Mouse (Mus musculus): ENCODE data around the gene Gm19410.

The Gm19410 gene

DNA sequence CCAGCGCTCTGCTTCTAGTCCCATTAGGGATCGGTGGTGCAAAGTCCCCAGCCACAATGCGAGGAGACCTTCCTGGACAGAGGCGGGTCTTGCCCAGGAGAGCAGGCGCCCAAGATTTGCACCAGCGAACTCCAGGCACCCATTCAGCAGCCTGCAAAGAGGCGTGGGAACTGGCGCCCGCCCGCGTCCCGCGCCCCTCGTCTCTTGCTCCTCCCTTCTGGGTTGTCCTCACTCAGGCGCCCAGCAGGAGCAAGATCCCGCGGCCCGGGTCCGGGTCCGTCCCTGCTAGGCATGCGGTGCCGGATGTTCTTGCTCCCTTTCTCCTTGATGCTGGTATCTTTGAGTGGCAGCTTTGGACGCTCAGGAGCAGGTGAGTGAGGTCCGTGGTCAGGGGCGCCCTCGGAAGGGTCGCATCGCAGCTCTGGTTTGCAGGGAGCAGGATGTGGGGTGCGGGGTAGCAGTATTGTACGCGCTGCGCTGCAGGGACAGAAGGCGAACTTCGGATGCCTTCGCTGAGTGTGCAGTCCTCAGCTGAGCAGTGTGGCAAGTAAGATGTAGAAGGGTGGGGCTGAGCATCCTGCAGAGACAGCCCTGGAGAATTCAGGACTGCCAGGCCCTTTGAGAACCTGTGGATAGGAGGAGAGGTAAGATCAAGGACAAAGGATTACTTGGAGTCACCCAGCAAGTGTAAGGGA, at the start of gene Gm19410:
Gm19410 (plus strand) TSS at position 292 of the 695 bp plus-strand sequence.
- DNase-seq (ENCODE audit: low spot score) = peak; percentile 4

DNA sequence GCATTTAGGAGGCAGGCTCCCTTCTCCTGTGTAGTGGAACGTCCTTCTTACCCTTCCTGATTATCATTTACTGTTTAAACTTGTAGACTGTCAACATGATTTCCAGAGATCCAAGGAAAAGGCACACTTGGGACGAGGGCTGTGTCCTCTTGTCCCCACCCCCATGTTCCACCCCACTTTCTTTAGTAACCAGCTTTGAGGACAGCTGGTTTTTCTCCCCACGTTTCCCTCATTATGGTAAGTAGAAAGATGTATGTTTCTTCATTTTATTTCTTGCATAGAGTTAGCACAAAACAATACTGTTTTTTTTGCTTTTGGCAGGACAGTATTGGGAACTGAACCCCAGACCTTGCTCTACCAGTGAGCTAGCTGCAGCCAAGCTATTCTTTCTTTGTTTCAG, 34.8 kb upstream of the Gm19410 start:
- DNase-seq (ENCODE audit: low spot score) = no peak

DNA sequence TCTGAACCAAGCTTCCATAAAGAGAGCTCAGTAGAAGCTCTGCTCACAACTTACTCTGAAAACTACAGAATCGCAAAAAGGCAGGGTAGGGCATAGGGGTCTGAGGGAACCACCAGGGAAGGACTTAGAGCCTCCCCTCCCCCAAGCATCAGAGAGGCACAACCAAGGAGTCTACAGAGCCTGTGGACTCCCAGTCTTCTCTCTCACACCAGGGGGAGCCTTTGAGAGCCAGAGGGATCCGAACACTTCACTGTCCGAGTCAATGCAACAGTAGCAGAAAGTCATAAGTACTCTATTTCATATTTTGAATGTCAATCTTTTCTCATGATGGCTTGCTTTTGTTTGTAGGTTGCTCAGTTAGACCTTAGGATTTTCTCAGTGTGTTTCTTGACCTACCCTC, 30.2 kb upstream of the Gm19410 start:
- no peak for DNase-seq (ENCODE audit: low spot score)

DNA sequence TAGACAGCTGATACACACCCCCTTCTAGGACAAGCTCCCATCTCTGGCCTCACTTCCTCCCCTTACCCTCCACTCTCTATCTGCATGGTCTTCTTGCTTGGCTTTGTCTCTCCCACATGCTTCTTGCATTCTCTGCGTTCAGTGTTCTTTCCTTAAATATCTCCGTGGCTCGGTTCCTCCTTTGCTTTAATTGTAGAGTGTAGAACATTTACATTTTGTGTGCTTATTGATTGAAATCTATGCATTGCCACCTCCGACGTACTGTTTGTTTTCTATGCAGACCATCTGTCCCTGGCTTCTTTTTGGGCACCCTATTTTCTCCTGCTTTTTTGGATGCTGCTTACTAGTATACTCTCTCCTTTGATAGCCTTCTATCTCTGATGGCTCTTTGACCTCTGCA, 9.4 kb upstream of the Gm19410 start:
- DNase-seq (ENCODE audit: low spot score) = no peak

DNA sequence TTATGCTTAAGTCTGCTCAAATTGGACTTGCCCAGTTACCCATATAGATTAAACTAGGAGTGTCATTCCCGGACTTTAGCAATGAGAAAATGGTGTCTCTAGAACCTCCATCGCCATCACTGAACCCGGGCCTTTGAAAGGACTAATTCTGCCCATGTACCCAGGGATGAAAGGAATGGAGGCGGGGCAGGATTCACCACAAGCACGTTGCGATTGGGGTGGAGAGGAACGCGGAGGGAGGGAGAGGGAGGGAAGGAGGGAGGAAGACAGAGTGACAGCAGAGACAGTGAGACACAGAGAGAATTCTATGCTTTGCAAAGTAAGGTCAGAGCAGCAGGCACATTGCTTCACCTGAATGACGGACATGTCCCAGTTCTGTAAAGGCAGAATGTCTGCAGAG, 570 bp upstream of the Gm19410 start:
- no peak for DNase-seq (ENCODE audit: low spot score)

DNA sequence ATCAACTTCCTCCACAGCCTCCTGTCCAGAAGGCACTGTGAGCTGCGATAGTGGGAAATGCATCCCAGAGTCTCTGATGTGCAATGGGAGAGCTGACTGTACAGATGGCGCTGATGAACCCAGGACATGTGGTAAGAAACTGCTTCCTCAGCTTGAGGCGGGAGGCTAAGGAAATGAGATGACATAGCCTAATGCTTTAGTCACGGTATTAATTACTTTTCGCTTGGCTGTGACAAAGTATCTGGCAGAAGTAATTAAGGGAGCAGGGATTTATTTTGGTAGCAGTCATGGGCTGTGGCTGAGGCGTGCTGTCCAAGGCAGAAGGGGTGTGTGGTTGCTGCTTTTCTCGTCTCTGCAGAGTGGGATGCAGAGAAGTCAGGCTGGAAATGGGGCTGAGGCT, 7.9 kb downstream of the Gm19410 start:
- no peak for DNase-seq (ENCODE audit: low spot score)

Data from testis, postnatal 14 days (tissue).